Mouse (Mus musculus) olfactory bulb, adult 2 months (tissue): ENCODE measurements around the gene Nol4l. TPM values are rescaled to one million over a fixed set of nuclear protein-coding genes. Genes with fewer than 3 reads are reported as not detected.
A peak's percentile ranks its signal among the peaks of the same experiment; 100 is the strongest.

ENCODE experiments used
- H3K27ac ChIP-seq: fragments of 200-500 bp; 2 replicates; pipeline ENCODE4 v1.5.1; 2012; ENCODE audit warnings: low read depth, low read length; ENCODE audit not compliant: insufficient read depth
- H3K4me1 ChIP-seq: fragments of 200-500 bp; 2 replicates; pipeline ENCODE4 v1.6.1; 2012; ENCODE audit warnings: low read length; ENCODE audit not compliant: control insufficient read depth, insufficient read depth
- H3K4me3 ChIP-seq: fragments of 200-500 bp; 2 replicates; pipeline ENCODE4 v1.5.1; 2012; ENCODE audit warnings: mild to moderate bottlenecking, low read depth, low read length, moderate library complexity; ENCODE audit not compliant: insufficient read depth
- CTCF ChIP-seq: fragments of 200-500 bp; IDR thresholded peaks from 2 replicates; pipeline ENCODE4 v1.5.1; 2012; ENCODE audit warnings: low read depth, mild to moderate bottlenecking, low read length, moderate library complexity; ENCODE audit not compliant: insufficient read depth
- POLR2A ChIP-seq: fragments of 200-500 bp; IDR thresholded peaks from 2 replicates; pipeline ENCODE4 v1.6.1; 2012; ENCODE audit warnings: mild to moderate bottlenecking, low read depth, low read length, moderate library complexity; ENCODE audit not compliant: insufficient read depth
- WGBS: fragments of 180-500 bp; shearing (Covaris S2); methylation state at CpG from one replicate; pipeline ENCODE4 v1.1.7; 2018; 5-methylcytosine and 5-hydroxymethylcytosine counted together
- polyA plus RNA-seq: library from polyadenylated mRNA; stranded (reverse); fragments of >200 nt; gene quantifications from 2 replicates; pipeline ENCODE4 v1.2.4, GENCODE M21; 2012; ENCODE audit warnings: low replicate concordance; ENCODE audit not compliant: missing spikeins, insufficient read depth, insufficient read length

The Nol4l gene
- polyA plus RNA-seq, 1 experiment: 194 TPM

DNA sequence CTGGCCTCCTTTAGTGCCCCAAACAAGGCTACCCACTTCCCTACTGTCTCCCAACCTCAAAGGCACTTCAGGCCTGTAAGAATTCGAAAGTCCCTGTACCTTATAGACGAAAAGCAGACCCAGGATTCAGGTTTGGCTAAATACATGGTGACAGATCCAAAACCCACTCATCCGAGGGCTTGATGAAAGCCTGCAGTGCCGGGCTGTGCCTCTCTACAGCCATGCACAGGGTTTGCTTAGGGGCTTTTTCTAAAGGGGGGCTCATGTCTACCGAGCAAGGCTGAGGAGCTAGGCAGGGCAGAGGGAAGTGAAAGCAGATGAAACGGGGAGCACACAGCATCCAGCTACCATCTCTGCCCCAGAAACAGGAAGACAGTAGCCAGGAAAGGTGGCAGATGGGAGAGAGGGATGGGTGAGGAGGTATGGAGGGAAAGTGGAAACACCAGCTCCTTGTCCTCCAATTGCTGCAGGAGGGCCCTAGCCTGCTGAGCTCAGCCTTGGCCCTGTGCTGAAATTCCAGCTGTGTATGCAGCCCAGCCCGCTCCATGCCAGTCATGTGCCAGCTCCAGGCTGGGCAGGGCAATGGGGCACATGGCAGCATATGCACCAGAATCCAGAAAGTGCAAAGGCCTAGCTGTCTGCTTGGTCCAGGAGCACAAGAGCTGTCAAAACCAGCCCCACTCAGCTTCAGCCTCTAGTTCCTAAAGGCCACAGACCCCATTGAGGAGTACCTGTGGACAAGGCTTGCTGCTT is 48.5 kb downstream of the Nol4l start:
- H3K27ac ChIP-seq: no peak overlapping the region
- H3K4me1 ChIP-seq: peaks cover 34% of the 10 kb centered on the region
- TF ChIP-seq POLR2A (no peak), CTCF (no peak)
- no peak overlapping the region for H3K4me3 ChIP-seq
- 69% methylated on average over 7 of the region's 7 CpGs for WGBS

- TF ChIP-seq CTCF (no peak), POLR2A (no peak)
- peaks cover 41% of the 10 kb centered on the region for H3K4me1 ChIP-seq
- H3K4me3 ChIP-seq: no peak overlapping the region
- H3K27ac ChIP-seq: no peak overlapping the region
- WGBS: 100% methylated on average over 1 of the region's 1 CpGs
These were observed 50.3 kb downstream of the Nol4l start for GRCm38 (mm10) chr2:153479486-153479885.

- TF ChIP-seq CTCF (peak; percentile 64), POLR2A (no peak)
- Histone ChIP-seq H3K27ac (no peak overlapping the region), H3K4me3 (no peak overlapping the region), H3K4me1 (peaks cover 32% of the 10 kb centered on the region)
- 10% methylated on average over 4 of the region's 4 CpGs for WGBS
These were observed 51.2 kb downstream of the Nol4l start for GRCm38 (mm10) chr2:153478583-153478982.

GRCm38 (mm10) chr2:153475114-153476112 is 54.4 kb downstream of the Nol4l start:
- TF ChIP-seq CTCF (no peak), POLR2A (no peak)
- WGBS: 38% methylated on average over 4 of the region's 4 CpGs
- H3K4me1 ChIP-seq: peaks cover 14% of the 10 kb centered on the region
- no peak overlapping the region for H3K27ac ChIP-seq
- H3K4me3 ChIP-seq: no peak overlapping the region

DNA sequence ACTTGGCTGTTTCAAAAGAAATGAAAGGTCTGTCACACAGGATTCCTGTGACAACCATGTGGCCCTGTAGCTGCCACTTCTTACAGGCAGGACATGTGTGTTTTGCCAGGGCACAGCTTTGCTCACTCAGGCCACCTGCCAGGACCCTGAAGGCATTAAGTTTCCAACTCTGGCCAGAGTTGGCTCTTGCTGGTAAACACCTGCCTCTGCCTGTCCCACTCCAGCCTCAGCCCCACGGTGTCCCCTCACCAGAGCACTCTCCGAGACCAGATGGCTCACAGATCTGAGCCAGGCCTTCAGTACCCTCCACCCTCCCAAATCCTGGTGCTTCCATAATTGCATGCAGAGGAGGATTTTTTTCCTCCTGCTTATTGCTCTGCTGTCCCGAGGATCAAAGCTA is 58.8 kb downstream of the Nol4l start:
- TF ChIP-seq CTCF (no peak), POLR2A (no peak)
- H3K4me3 ChIP-seq: no peak overlapping the region
- peaks cover 29% of the 10 kb centered on the region for H3K4me1 ChIP-seq
- H3K27ac ChIP-seq: no peak overlapping the region
- 39% methylated on average over 3 of the region's 3 CpGs for WGBS

GRCm38 (mm10) chr2:153469764-153470163 is 60.0 kb downstream of the Nol4l start:
- Histone ChIP-seq H3K4me3 (no peak overlapping the region), H3K4me1 (peaks cover 17% of the 10 kb centered on the region), H3K27ac (no peak overlapping the region)
- 51% methylated on average over 4 of the region's 4 CpGs for WGBS
- no peak for TF ChIP-seq CTCF
- TF ChIP-seq POLR2A: no peak

GRCm38 (mm10) chr2:153469317-153469716 is 60.5 kb downstream of the Nol4l start:
- 65% methylated on average over 2 of the region's 2 CpGs for WGBS
- Histone ChIP-seq H3K27ac (no peak overlapping the region), H3K4me3 (no peak overlapping the region), H3K4me1 (peaks cover 17% of the 10 kb centered on the region)
- no peak for TF ChIP-seq CTCF
- TF ChIP-seq POLR2A: no peak

GRCm38 (mm10) chr2:153467372-153467771 is 62.4 kb downstream of the Nol4l start:
- TF ChIP-seq CTCF (no peak), POLR2A (no peak)
- Histone ChIP-seq H3K4me3 (no peak overlapping the region), H3K4me1 (peaks cover 17% of the 10 kb centered on the region), H3K27ac (no peak overlapping the region)
- 98% methylated on average over 1 of the region's 1 CpGs for WGBS

DNA sequence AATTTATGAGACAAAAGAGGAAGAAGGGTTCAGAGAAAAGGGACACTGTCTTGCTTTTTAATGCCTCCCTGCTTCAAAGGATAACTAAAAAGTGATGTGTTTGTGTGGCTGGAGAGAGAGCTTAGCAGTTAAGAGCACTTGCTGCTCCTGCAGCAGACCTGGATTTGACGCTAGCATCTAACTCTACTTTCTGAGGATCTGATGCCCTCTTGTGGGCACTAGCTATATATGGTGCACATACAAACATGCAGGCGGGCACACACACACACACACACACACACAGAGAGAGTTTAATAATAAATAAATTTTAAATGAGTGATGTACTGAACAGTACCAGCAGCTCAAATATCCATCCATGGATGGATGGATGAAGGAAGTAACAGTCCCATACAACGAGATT is 66.5 kb downstream of the Nol4l start:
- Histone ChIP-seq H3K4me3 (no peak overlapping the region), H3K4me1 (no peaks in the 10 kb centered on the region), H3K27ac (no peak overlapping the region)
- WGBS: 82% methylated on average over 3 of the region's 3 CpGs
- TF ChIP-seq POLR2A: no peak
- TF ChIP-seq CTCF: no peak
